Mouse (Mus musculus): ENCODE data around the gene Etv3. TPM values are rescaled to one million over a fixed set of nuclear protein-coding genes. Genes with fewer than 3 reads are reported as not detected.
"Not testable (repeated sequence)": the region's sequence is repeated elsewhere in the genome, so short reads cannot be mapped to it uniquely, and the experiment has no call there.

The Etv3 gene
- polyA plus RNA-seq, 1 experiment from 2014 or later = 14.0 TPM

DNA sequence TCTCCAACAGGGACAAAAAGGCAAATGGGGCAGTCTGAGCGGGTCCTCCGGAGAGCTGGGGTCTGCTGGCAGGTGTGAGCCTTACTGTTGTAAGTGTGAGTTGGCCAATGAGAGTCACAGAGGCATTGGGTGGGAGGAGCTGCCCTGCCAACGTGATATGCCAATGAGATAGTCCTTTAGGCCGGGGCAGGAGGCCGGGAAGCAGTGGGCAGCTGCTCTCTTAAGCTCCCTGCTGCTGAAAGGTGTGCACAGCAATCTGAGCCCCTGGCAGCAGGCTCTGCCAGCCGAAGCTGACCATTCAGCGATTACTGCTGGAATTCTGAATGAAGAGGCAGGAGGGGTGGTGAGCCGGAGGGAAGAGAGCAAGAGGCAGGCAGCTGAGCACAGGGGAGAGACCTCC lies 15.5 kb downstream of the Etv3 start:
- peaks cover 28% of the 10 kb centered on the region for H3K36me3 ChIP-seq
- peak overlapping the region; percentile 54 for H3K27ac ChIP-seq (ENCODE audit: poor library complexity, severe bottlenecking)
- ATAC-seq (ENCODE audit: insufficient number of reproducible peaks, low FRiP score) = no peak

DNA sequence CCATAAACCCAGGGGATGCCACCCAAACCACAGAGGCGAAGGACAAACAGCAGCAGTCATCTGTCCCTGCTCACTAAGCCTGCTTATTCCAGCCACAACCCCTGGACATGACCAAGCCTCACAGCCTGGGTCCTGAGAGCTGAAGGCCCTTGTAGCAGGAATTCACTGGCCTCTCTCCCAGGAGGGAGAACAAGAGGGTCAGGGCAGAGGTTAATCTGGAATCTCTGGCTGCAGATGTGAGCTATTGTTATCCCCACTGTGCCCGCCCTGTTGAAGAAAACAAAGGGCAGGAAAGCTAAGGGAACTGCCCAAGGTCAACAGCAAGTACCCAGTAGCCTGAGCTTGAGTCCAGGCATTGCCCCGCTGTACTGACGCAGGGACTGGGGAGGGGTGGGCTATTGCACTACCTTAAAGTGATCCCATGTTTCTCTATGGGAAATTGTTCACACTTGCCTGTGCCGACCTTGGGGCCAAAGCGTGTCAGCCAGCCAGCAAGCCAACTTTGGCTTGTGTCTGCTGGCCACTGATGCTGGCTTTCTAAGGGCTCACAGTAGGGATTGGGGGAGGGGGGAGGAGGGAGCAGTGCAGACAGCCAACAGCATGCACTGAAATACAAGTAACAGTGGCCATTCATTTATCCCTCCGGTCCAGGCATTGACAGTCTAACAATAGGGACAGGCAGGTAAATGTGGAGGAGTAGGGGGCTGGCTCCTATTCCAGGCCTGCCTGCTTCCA lies 17.4 kb downstream of the Etv3 start:
- Histone ChIP-seq H3K27me3 (replicated peaks) (0 out of 2 replicates have a peak, but pooled peaks cover 3% of the 10 kb centered on the region), H3K4me3 (no peak overlapping the region), H3K9me3 (replicated peaks) (no peaks in the 10 kb centered on the region), H3K36me3 (peaks cover 8% of the 10 kb centered on the region), H3K4me1 (replicated peaks) (peaks cover 50% of the 10 kb centered on the region), H3K9ac (no peak overlapping the region), H3K4me2 (no peak overlapping the region), H3K27ac (ENCODE audit: poor library complexity, severe bottlenecking) (peak overlapping the region; percentile 28)
- ATAC-seq (ENCODE audit: insufficient number of reproducible peaks, low FRiP score) = 0 out of 2 replicates have a peak, but pooled peaks have one; percentile 13
- 56% methylated on average over 7 of the region's 7 CpGs for WGBS

More for the DNA sequence above, 15.5 kb downstream of the Etv3 start:
- Histone ChIP-seq H3K9me3 (replicated peaks) (no peaks in the 10 kb centered on the region), H3K4me1 (replicated peaks) (peaks cover 63% of the 10 kb centered on the region), H3K9ac (no peak overlapping the region), H3K4me3 (no peak overlapping the region), H3K4me2 (peak overlapping the region; percentile 3; the same call in 1 of the 2 replicates), H3K27me3 (replicated peaks) (0 out of 2 replicates have a peak, but pooled peaks cover 2% of the 10 kb centered on the region)
- 13% methylated on average over 8 of the region's 8 CpGs for WGBS

DNA sequence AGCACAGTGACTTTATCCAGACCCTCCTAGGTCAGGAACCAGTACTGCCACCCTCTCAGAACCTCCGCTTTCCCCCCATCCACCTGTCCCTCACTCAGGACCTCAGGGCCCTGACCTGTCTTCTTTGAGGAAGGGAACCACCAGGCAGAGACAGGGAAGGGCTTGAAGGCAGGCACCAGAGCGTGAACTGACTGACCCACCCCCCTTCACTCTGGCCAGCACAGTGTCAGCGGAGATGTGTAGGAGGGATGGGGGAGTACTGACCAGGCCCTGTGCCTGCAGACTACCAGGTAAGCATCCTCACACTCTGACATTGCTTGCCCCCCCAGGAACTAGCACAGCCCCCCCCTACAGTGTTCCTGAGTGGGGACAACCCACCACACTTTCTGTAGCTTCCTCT lies 20.3 kb downstream of the Etv3 start:
- Histone ChIP-seq H3K27me3 (replicated peaks) (peaks cover 23% of the 10 kb centered on the region), H3K27ac (ENCODE audit: poor library complexity, severe bottlenecking) (no peak overlapping the region), H3K9ac (no peak overlapping the region), H3K4me2 (no peak overlapping the region), H3K36me3 (no peaks in the 10 kb centered on the region), H3K4me3 (no peak overlapping the region), H3K9me3 (replicated peaks) (no peaks in the 10 kb centered on the region), H3K4me1 (replicated peaks) (peaks cover 32% of the 10 kb centered on the region)
- WGBS = 85% methylated on average over 3 of the region's 3 CpGs
- ATAC-seq (ENCODE audit: insufficient number of reproducible peaks, low FRiP score) = no peak

- H3K4me2 ChIP-seq = no peak overlapping the region
- H3K9me3 ChIP-seq (replicated peaks) = no peaks in the 10 kb centered on the region
Measured at GRCm38 (mm10) chr3:87546291-87546721, 21.1 kb downstream of the Etv3 start.

GRCm38 (mm10) chr3:87549908-87550307 lies 24.7 kb downstream of the Etv3 start:
- Histone ChIP-seq H3K4me1 (replicated peaks) (peaks cover 14% of the 10 kb centered on the region), H3K9ac (no peak overlapping the region), H3K4me2 (peak overlapping the region; percentile 36; the same call in 1 of the 2 replicates), H3K27ac (ENCODE audit: poor library complexity, severe bottlenecking) (no peak overlapping the region), H3K9me3 (replicated peaks) (no peaks in the 10 kb centered on the region), H3K4me3 (no peak overlapping the region), H3K27me3 (replicated peaks) (peaks cover 40% of the 10 kb centered on the region), H3K36me3 (no peaks in the 10 kb centered on the region)
- 28% methylated on average over 14 of the region's 14 CpGs for WGBS
- ATAC-seq (ENCODE audit: insufficient number of reproducible peaks, low FRiP score) = no peak

More at GRCm38 (mm10) chr3:87546291-87546721, 21.1 kb downstream of the Etv3 start:
- Histone ChIP-seq H3K4me3 (no peak overlapping the region), H3K27me3 (replicated peaks) (peaks cover 30% of the 10 kb centered on the region), H3K9ac (no peak overlapping the region), H3K27ac (ENCODE audit: poor library complexity, severe bottlenecking) (no peak overlapping the region), H3K36me3 (no peaks in the 10 kb centered on the region), H3K4me1 (replicated peaks) (peaks cover 25% of the 10 kb centered on the region)
- no peak for ATAC-seq (ENCODE audit: insufficient number of reproducible peaks, low FRiP score)
- 77% methylated on average over 10 of the region's 10 CpGs for WGBS

GRCm38 (mm10) chr3:87552327-87552726 lies 27.1 kb downstream of the Etv3 start:
- ATAC-seq (ENCODE audit: insufficient number of reproducible peaks, low FRiP score) = no peak
- H3K9me3 ChIP-seq (replicated peaks) = no peaks in the 10 kb centered on the region
- H3K4me3 ChIP-seq = no peak overlapping the region
- no peak overlapping the region for H3K27ac ChIP-seq (ENCODE audit: poor library complexity, severe bottlenecking)
- peaks cover 38% of the 10 kb centered on the region for H3K27me3 ChIP-seq (replicated peaks)
- H3K4me1 ChIP-seq (replicated peaks) = peaks cover 29% of the 10 kb centered on the region
- H3K4me2 ChIP-seq = no peak overlapping the region
- WGBS = 88% methylated on average over 4 of the region's 4 CpGs
- no peaks in the 10 kb centered on the region for H3K36me3 ChIP-seq
- no peak overlapping the region for H3K9ac ChIP-seq

GRCm38 (mm10) chr3:87553196-87553935 lies 28.2 kb downstream of the Etv3 start:
- no peak overlapping the region for H3K27ac ChIP-seq (ENCODE audit: poor library complexity, severe bottlenecking)
- H3K4me3 ChIP-seq = no peak overlapping the region
- H3K4me2 ChIP-seq = no peak overlapping the region
- no peak overlapping the region for H3K9ac ChIP-seq
- H3K27me3 ChIP-seq (replicated peaks) = peaks cover 35% of the 10 kb centered on the region
- no peaks in the 10 kb centered on the region for H3K36me3 ChIP-seq
- WGBS = 65% methylated on average over 11 of the region's 11 CpGs
- no peak for ATAC-seq (ENCODE audit: insufficient number of reproducible peaks, low FRiP score)
- no peaks in the 10 kb centered on the region for H3K9me3 ChIP-seq (replicated peaks)
- H3K4me1 ChIP-seq (replicated peaks) = peaks cover 29% of the 10 kb centered on the region

DNA sequence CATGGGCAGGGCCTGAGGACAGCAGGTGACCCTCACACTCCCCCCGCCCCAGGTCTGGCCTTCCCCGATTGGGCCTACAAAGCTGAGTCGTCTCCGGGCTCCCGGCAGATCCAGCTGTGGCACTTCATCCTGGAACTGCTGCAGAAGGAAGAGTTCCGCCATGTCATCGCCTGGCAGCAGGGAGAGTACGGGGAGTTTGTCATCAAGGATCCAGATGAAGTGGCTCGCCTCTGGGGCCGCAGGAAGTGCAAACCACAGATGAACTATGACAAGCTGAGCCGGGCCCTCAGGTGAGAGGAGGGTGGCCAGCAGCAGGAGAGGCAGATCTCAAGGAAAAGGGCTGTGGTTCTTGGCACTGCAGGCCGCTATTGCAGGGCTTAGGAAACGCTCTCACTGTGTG lies 29.7 kb downstream of the Etv3 start:
- not testable (repeated sequence) for H3K36me3 ChIP-seq; H3K4me3 ChIP-seq; ATAC-seq (ENCODE audit: insufficient number of reproducible peaks, low FRiP score); H3K27ac ChIP-seq (ENCODE audit: poor library complexity, severe bottlenecking); H3K9ac ChIP-seq; H3K9me3 ChIP-seq (replicated peaks); H3K4me2 ChIP-seq
- H3K27me3 ChIP-seq (replicated peaks) = peaks cover 24% of the 10 kb centered on the region
- H3K4me1 ChIP-seq (replicated peaks) = peaks cover 27% of the 10 kb centered on the region
- WGBS = 67% methylated on average over 13 of the region's 13 CpGs

DNA sequence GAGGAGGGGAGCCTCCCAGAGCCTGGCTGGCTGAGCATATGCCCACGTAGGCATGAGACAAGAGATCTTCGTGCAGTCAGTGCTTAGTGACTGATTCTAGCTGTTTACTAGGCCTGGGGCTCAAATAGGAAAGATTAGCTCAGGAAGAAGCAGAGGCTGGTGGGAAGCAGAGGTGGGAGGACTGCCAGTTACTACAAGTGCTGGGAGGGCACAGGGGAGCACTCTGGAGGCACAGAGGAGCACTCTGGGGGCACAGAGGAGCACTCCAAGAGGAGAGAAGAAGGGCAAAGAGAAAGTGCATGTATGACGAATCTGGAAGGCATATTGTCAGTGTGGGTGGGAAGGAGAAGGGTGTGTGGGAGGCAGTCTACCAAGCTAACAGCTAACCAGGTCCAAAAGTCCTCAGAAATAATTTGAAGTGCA lies 30.9 kb downstream of the Etv3 start:
- Histone ChIP-seq H3K27ac (ENCODE audit: poor library complexity, severe bottlenecking) (peak overlapping the region; percentile 0; the same call in 1 of the 2 replicates), H3K9ac (no peak overlapping the region)
- 45% methylated on average over 3 of the region's 3 CpGs for WGBS

GRCm38 (mm10) chr3:87556668-87557278 lies 31.6 kb downstream of the Etv3 start:
- Histone ChIP-seq H3K27me3 (replicated peaks) (peaks cover 5% of the 10 kb centered on the region), H3K4me1 (replicated peaks) (peaks cover 26% of the 10 kb centered on the region), H3K9ac (no peak overlapping the region), H3K9me3 (replicated peaks) (peaks cover 7% of the 10 kb centered on the region; the same call in 1 of the 2 replicates), H3K4me2 (no peak overlapping the region), H3K27ac (ENCODE audit: poor library complexity, severe bottlenecking) (peak overlapping the region; percentile 0; the same call in 1 of the 2 replicates), H3K4me3 (no peak overlapping the region), H3K36me3 (no peaks in the 10 kb centered on the region)
- ATAC-seq (ENCODE audit: insufficient number of reproducible peaks, low FRiP score) = no peak
- 36% methylated on average over 12 of the region's 12 CpGs for WGBS

More for the DNA sequence above, 30.9 kb downstream of the Etv3 start:
- no peaks in the 10 kb centered on the region for H3K36me3 ChIP-seq
- H3K4me1 ChIP-seq (replicated peaks) = peaks cover 23% of the 10 kb centered on the region
- H3K4me3 ChIP-seq = no peak overlapping the region
- ATAC-seq (ENCODE audit: insufficient number of reproducible peaks, low FRiP score) = no peak
- H3K9me3 ChIP-seq (replicated peaks) = peaks cover 7% of the 10 kb centered on the region; the same call in 1 of the 2 replicates
- no peak overlapping the region for H3K4me2 ChIP-seq
- H3K27me3 ChIP-seq (replicated peaks) = peaks cover 12% of the 10 kb centered on the region

DNA sequence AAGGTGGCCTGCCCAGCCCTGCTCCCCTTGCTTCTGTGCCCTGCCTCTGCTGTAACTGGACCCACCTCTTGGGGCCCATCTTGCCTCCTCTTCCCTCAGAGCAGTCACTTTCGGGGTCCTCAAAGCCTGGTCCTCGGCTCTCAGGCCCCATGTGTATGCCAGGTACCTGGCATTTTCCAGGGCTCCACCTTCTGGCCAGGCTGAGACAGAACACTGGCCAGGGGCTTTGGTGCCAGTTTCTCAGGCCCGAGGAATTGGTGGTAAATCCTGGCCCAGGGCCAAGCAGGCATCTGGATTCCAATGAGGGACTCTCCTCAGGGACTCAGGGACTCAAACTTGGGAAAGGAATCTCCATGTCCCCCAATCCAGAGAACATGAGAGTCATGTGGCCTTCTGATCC lies 34.9 kb downstream of the Etv3 start:
- no peak for ATAC-seq (ENCODE audit: insufficient number of reproducible peaks, low FRiP score)
- H3K9me3 ChIP-seq (replicated peaks) = peaks cover 7% of the 10 kb centered on the region; the same call in 1 of the 2 replicates
- no peak overlapping the region for H3K27ac ChIP-seq (ENCODE audit: poor library complexity, severe bottlenecking)
- no peak overlapping the region for H3K4me3 ChIP-seq
- H3K9ac ChIP-seq = no peak overlapping the region
- 53% methylated on average over 3 of the region's 3 CpGs for WGBS
- peaks cover 19% of the 10 kb centered on the region for H3K4me1 ChIP-seq (replicated peaks)
- H3K27me3 ChIP-seq (replicated peaks) = no peaks in the 10 kb centered on the region
- no peak overlapping the region for H3K4me2 ChIP-seq
- no peaks in the 10 kb centered on the region for H3K36me3 ChIP-seq

All from heart, embryonic 12.5 days (tissue).